Mouse (Mus musculus): ENCODE measurements at regions not wholly inside any gene's neighbourhood (a gene's known extent, or its start where the extent isn't known, plus 50 kb on each side); places are given as distances from the start of the nearest gene placed in this dataset.

- H3K4me2 ChIP-seq (ENCODE audit: low read depth, low read length), result no peak overlapping the region
- no peak overlapping the region for H3K4me3 ChIP-seq (ENCODE audit: low read length)
- ATAC-seq (replicated peaks; ENCODE audit: extremely low read depth, insufficient read depth, low FRiP score), result peak; percentile 79
- no peak overlapping the region for H3K27ac ChIP-seq (ENCODE audit: low read length)
- 32% methylated on average over 10 of the region's 10 CpGs for WGBS
- peaks cover 9% of the 10 kb centered on the region for H3K4me1 ChIP-seq (ENCODE audit: control insufficient read depth, insufficient read depth, low read length)
- peaks cover 53% of the 10 kb centered on the region for H3K27me3 ChIP-seq (ENCODE audit: control insufficient read depth, insufficient read depth, low read length)
- H3K36me3 ChIP-seq (ENCODE audit: control insufficient read depth, insufficient read depth), result no peaks in the 10 kb centered on the region
- no peaks in the 10 kb centered on the region for H3K9me3 ChIP-seq (replicated peaks; ENCODE audit: control insufficient read depth, low read length)
- no peak overlapping the region for H3K9ac ChIP-seq (ENCODE audit: low read length)
Observed at GRCm38 (mm10) chr4:142492926-142493492, 253.8 kb upstream of the Kazn start.

- Histone ChIP-seq H3K4me2 (ENCODE audit: low read depth, low read length) (no peak overlapping the region), H3K9me3 (replicated peaks; ENCODE audit: control insufficient read depth, low read length) (no peaks in the 10 kb centered on the region), H3K4me1 (ENCODE audit: control insufficient read depth, insufficient read depth, low read length) (no peaks in the 10 kb centered on the region), H3K9ac (ENCODE audit: low read length) (no peak overlapping the region), H3K4me3 (ENCODE audit: low read length) (no peak overlapping the region), H3K27ac (ENCODE audit: low read length) (no peak overlapping the region), H3K27me3 (ENCODE audit: control insufficient read depth, insufficient read depth, low read length) (peaks cover 17% of the 10 kb centered on the region), H3K36me3 (ENCODE audit: control insufficient read depth, insufficient read depth) (no peaks in the 10 kb centered on the region)
- no peak for ATAC-seq (replicated peaks; ENCODE audit: extremely low read depth, insufficient read depth, low FRiP score)
- WGBS, result 67% methylated on average over 4 of the region's 4 CpGs
Observed at GRCm38 (mm10) chr4:142485784-142486423, 246.7 kb upstream of the Kazn start.

- no peak overlapping the region for H3K9ac ChIP-seq (ENCODE audit: low read length)
- WGBS, result 72% methylated on average over 10 of the region's 10 CpGs
- no peaks in the 10 kb centered on the region for H3K4me1 ChIP-seq (ENCODE audit: control insufficient read depth, insufficient read depth, low read length)
- no peak overlapping the region for H3K27ac ChIP-seq (ENCODE audit: low read length)
- H3K4me2 ChIP-seq (ENCODE audit: low read depth, low read length), result no peak overlapping the region
- 0 out of 2 replicates have a peak, but pooled peaks cover 2% of the 10 kb centered on the region for H3K9me3 ChIP-seq (replicated peaks; ENCODE audit: control insufficient read depth, low read length)
- H3K4me3 ChIP-seq (ENCODE audit: low read length), result no peak overlapping the region
- H3K27me3 ChIP-seq (ENCODE audit: control insufficient read depth, insufficient read depth, low read length), result peaks cover 23% of the 10 kb centered on the region
- no peak for ATAC-seq (replicated peaks; ENCODE audit: extremely low read depth, insufficient read depth, low FRiP score)
- no peaks in the 10 kb centered on the region for H3K36me3 ChIP-seq (ENCODE audit: control insufficient read depth, insufficient read depth)
Observed at GRCm38 (mm10) chr4:142475632-142476031, 236.4 kb upstream of the Kazn start.

GRCm38 (mm10) chr4:142474626-142475025 lies 235.4 kb upstream of the Kazn start:
- peaks cover 23% of the 10 kb centered on the region for H3K27me3 ChIP-seq (ENCODE audit: control insufficient read depth, insufficient read depth, low read length)
- 0 out of 2 replicates have a peak, but pooled peaks cover 2% of the 10 kb centered on the region for H3K9me3 ChIP-seq (replicated peaks; ENCODE audit: control insufficient read depth, low read length)
- WGBS, result 80% methylated on average over 7 of the region's 7 CpGs
- no peak overlapping the region for H3K9ac ChIP-seq (ENCODE audit: low read length)
- no peak overlapping the region for H3K4me3 ChIP-seq (ENCODE audit: low read length)
- no peak for ATAC-seq (replicated peaks; ENCODE audit: extremely low read depth, insufficient read depth, low FRiP score)
- H3K36me3 ChIP-seq (ENCODE audit: control insufficient read depth, insufficient read depth), result no peaks in the 10 kb centered on the region
- H3K27ac ChIP-seq (ENCODE audit: low read length), result no peak overlapping the region
- no peak overlapping the region for H3K4me2 ChIP-seq (ENCODE audit: low read depth, low read length)
- H3K4me1 ChIP-seq (ENCODE audit: control insufficient read depth, insufficient read depth, low read length), result no peaks in the 10 kb centered on the region

GRCm38 (mm10) chr4:142474018-142474417 lies 234.8 kb upstream of the Kazn start:
- WGBS, result 32% methylated on average over 12 of the region's 12 CpGs
- Histone ChIP-seq H3K4me1 (ENCODE audit: control insufficient read depth, insufficient read depth, low read length) (no peaks in the 10 kb centered on the region), H3K9me3 (replicated peaks; ENCODE audit: control insufficient read depth, low read length) (0 out of 2 replicates have a peak, but pooled peaks cover 2% of the 10 kb centered on the region), H3K27me3 (ENCODE audit: control insufficient read depth, insufficient read depth, low read length) (peaks cover 23% of the 10 kb centered on the region), H3K36me3 (ENCODE audit: control insufficient read depth, insufficient read depth) (no peaks in the 10 kb centered on the region), H3K4me3 (ENCODE audit: low read length) (no peak overlapping the region), H3K9ac (ENCODE audit: low read length) (no peak overlapping the region), H3K4me2 (ENCODE audit: low read depth, low read length) (no peak overlapping the region), H3K27ac (ENCODE audit: low read length) (no peak overlapping the region)
- no peak for ATAC-seq (replicated peaks; ENCODE audit: extremely low read depth, insufficient read depth, low FRiP score)

- Histone ChIP-seq H3K36me3 (ENCODE audit: control insufficient read depth, insufficient read depth) (no peaks in the 10 kb centered on the region), H3K9ac (ENCODE audit: low read length) (no peak overlapping the region), H3K4me3 (ENCODE audit: low read length) (no peak overlapping the region), H3K9me3 (replicated peaks; ENCODE audit: control insufficient read depth, low read length) (0 out of 2 replicates have a peak, but pooled peaks cover 2% of the 10 kb centered on the region), H3K27ac (ENCODE audit: low read length) (no peak overlapping the region), H3K4me1 (ENCODE audit: control insufficient read depth, insufficient read depth, low read length) (no peaks in the 10 kb centered on the region), H3K4me2 (ENCODE audit: low read depth, low read length) (no peak overlapping the region), H3K27me3 (ENCODE audit: control insufficient read depth, insufficient read depth, low read length) (peaks cover 23% of the 10 kb centered on the region)
- ATAC-seq (replicated peaks; ENCODE audit: extremely low read depth, insufficient read depth, low FRiP score), result no peak
- 83% methylated on average over 8 of the region's 8 CpGs for WGBS
Observed at GRCm38 (mm10) chr4:142473284-142473683, 234.1 kb upstream of the Kazn start.

- Histone ChIP-seq H3K9ac (ENCODE audit: low read length) (no peak overlapping the region), H3K27me3 (ENCODE audit: control insufficient read depth, insufficient read depth, low read length) (peaks cover 23% of the 10 kb centered on the region), H3K36me3 (ENCODE audit: control insufficient read depth, insufficient read depth) (no peaks in the 10 kb centered on the region), H3K4me1 (ENCODE audit: control insufficient read depth, insufficient read depth, low read length) (no peaks in the 10 kb centered on the region), H3K9me3 (replicated peaks; ENCODE audit: control insufficient read depth, low read length) (0 out of 2 replicates have a peak, but pooled peaks cover 2% of the 10 kb centered on the region), H3K4me2 (ENCODE audit: low read depth, low read length) (no peak overlapping the region), H3K27ac (ENCODE audit: low read length) (no peak overlapping the region), H3K4me3 (ENCODE audit: low read length) (no peak overlapping the region)
- no peak for ATAC-seq (replicated peaks; ENCODE audit: extremely low read depth, insufficient read depth, low FRiP score)
- 82% methylated on average over 3 of the region's 3 CpGs for WGBS
Observed at GRCm38 (mm10) chr4:142472332-142472731, 233.1 kb upstream of the Kazn start.

GRCm38 (mm10) chr4:142470784-142471183 lies 231.6 kb upstream of the Kazn start:
- H3K9me3 ChIP-seq (replicated peaks; ENCODE audit: control insufficient read depth, low read length), result 0 out of 2 replicates have a peak, but pooled peaks cover 2% of the 10 kb centered on the region
- WGBS, result 85% methylated on average over 6 of the region's 6 CpGs

GRCm38 (mm10) chr4:142467920-142468319 lies 228.7 kb upstream of the Kazn start:
- Histone ChIP-seq H3K4me3 (ENCODE audit: low read length) (no peak overlapping the region), H3K9ac (ENCODE audit: low read length) (no peak overlapping the region), H3K36me3 (ENCODE audit: control insufficient read depth, insufficient read depth) (no peaks in the 10 kb centered on the region), H3K27me3 (ENCODE audit: control insufficient read depth, insufficient read depth, low read length) (peaks cover 5% of the 10 kb centered on the region; the same call in 1 of the 2 replicates), H3K9me3 (replicated peaks; ENCODE audit: control insufficient read depth, low read length) (0 out of 2 replicates have a peak, but pooled peaks cover 2% of the 10 kb centered on the region), H3K4me1 (ENCODE audit: control insufficient read depth, insufficient read depth, low read length) (no peaks in the 10 kb centered on the region), H3K27ac (ENCODE audit: low read length) (no peak overlapping the region), H3K4me2 (ENCODE audit: low read depth, low read length) (no peak overlapping the region)
- no peak for ATAC-seq (replicated peaks; ENCODE audit: extremely low read depth, insufficient read depth, low FRiP score)
- WGBS, result 65% methylated on average over 6 of the region's 6 CpGs

More at GRCm38 (mm10) chr4:142470784-142471183, 231.6 kb upstream of the Kazn start:
- H3K4me3 ChIP-seq (ENCODE audit: low read length), result no peak overlapping the region
- no peak overlapping the region for H3K4me2 ChIP-seq (ENCODE audit: low read depth, low read length)
- H3K27me3 ChIP-seq (ENCODE audit: control insufficient read depth, insufficient read depth, low read length), result peaks cover 22% of the 10 kb centered on the region
- no peak for ATAC-seq (replicated peaks; ENCODE audit: extremely low read depth, insufficient read depth, low FRiP score)
- H3K27ac ChIP-seq (ENCODE audit: low read length), result no peak overlapping the region
- H3K9ac ChIP-seq (ENCODE audit: low read length), result no peak overlapping the region
- H3K36me3 ChIP-seq (ENCODE audit: control insufficient read depth, insufficient read depth), result no peaks in the 10 kb centered on the region
- H3K4me1 ChIP-seq (ENCODE audit: control insufficient read depth, insufficient read depth, low read length), result no peaks in the 10 kb centered on the region
